Mouse (Mus musculus) testis, adult 2 months (tissue): ENCODE results near the gene Cadm4. TPM values are rescaled to one million over a fixed set of nuclear protein-coding genes. Genes with fewer than 3 reads are reported as not detected.

Experiments
- H3K27ac ChIP-seq: fragments of 200-500 bp; 2 replicates; pipeline ENCODE4 v1.5.1; 2012; ENCODE audit warnings: low read depth, low read length; ENCODE audit not compliant: control insufficient read depth, insufficient read depth
- H3K27me3 ChIP-seq: fragments of 200-500 bp; 2 replicates; pipeline ENCODE4 v1.6.1; 2012; ENCODE audit warnings: mild to moderate bottlenecking, low read length, moderate library complexity; ENCODE audit not compliant: control insufficient read depth, insufficient read depth
- H3K36me3 ChIP-seq: fragments of 200-500 bp; 2 replicates; pipeline ENCODE4 v1.6.1; 2012; ENCODE audit warnings: mild to moderate bottlenecking, low read length; ENCODE audit not compliant: control insufficient read depth, insufficient read depth
- H3K4me1 ChIP-seq: fragments of 200-500 bp; 2 replicates; pipeline ENCODE4 v1.6.1; 2012; ENCODE audit warnings: low read length; ENCODE audit not compliant: control insufficient read depth, insufficient read depth
- H3K4me3 ChIP-seq: fragments of 200-500 bp; 2 replicates; pipeline ENCODE4 v1.5.1; 2012; ENCODE audit warnings: low read depth, mild to moderate bottlenecking, low read length, moderate library complexity, mixed read lengths; ENCODE audit not compliant: control insufficient read depth
- CTCF ChIP-seq: fragments of 200-500 bp; IDR thresholded peaks from 2 replicates; pipeline ENCODE4 v1.5.1; 2012; ENCODE audit warnings: low read depth, mild to moderate bottlenecking, inconsistent platforms, low read length, moderate library complexity; ENCODE audit not compliant: control insufficient read depth, insufficient read depth, insufficient replicate concordance
- POLR2A ChIP-seq: fragments of 200-500 bp; IDR thresholded peaks from 2 replicates; pipeline ENCODE4 v1.6.1; 2012; ENCODE audit warnings: low read depth, mild to moderate bottlenecking, inconsistent platforms, low read length, moderate library complexity; ENCODE audit not compliant: control insufficient read depth
- polyA plus RNA-seq: library from polyadenylated mRNA; depleted of rRNA; stranded (reverse); fragments of >200 nt; gene quantifications from 2 replicates; pipeline ENCODE4 v1.2.3, GENCODE M21; 2012; rRNA removed

Cadm4 gene
- 1.8 and 2.5 TPM in 2 replicates for polyA plus RNA-seq

GRCm38 (mm10) chr7:24481474-24482207 is at the start of gene Cadm4:
Gene Cadm4, plus strand, starts transcription at chr7:24482023.
- peak within 1 kb of the TSS; percentile 89 for H3K4me3 ChIP-seq
- no peaks in the 10 kb centered on the region for H3K27me3 ChIP-seq
- no peak for TF ChIP-seq CTCF
- no peak; the same call in 1 of the 2 replicates for TF ChIP-seq POLR2A
- H3K4me1 ChIP-seq, result peaks cover 10% of the 10 kb centered on the region
- no peaks in the 10 kb centered on the region for H3K36me3 ChIP-seq
- no peak within 1 kb of the TSS for H3K27ac ChIP-seq

- no peak for TF ChIP-seq CTCF
- TF ChIP-seq POLR2A, result peak; percentile 94
- Histone ChIP-seq H3K36me3 (no peaks in the 10 kb centered on the region), H3K4me1 (no peaks in the 10 kb centered on the region), H3K27ac (peak overlapping the region; percentile 79), H3K27me3 (no peaks in the 10 kb centered on the region), H3K4me3 (peak overlapping the region; percentile 79)
Observed at GRCm38 (mm10) chr7:24435305-24435704, 46.5 kb upstream of the Cadm4 start.

- TF ChIP-seq POLR2A (no peak), CTCF (no peak)
- Histone ChIP-seq H3K4me1 (no peaks in the 10 kb centered on the region), H3K36me3 (no peaks in the 10 kb centered on the region), H3K4me3 (no peak overlapping the region), H3K27me3 (no peaks in the 10 kb centered on the region), H3K27ac (no peak overlapping the region)
Observed at GRCm38 (mm10) chr7:24437981-24438380, 43.8 kb upstream of the Cadm4 start.

- no peaks in the 10 kb centered on the region for H3K4me1 ChIP-seq
- no peaks in the 10 kb centered on the region for H3K36me3 ChIP-seq
- no peak overlapping the region for H3K27ac ChIP-seq
- H3K27me3 ChIP-seq, result no peaks in the 10 kb centered on the region
- H3K4me3 ChIP-seq, result no peak overlapping the region
- TF ChIP-seq POLR2A, result no peak
- TF ChIP-seq CTCF, result no peak
Observed at GRCm38 (mm10) chr7:24439191-24439590, 42.6 kb upstream of the Cadm4 start.

GRCm38 (mm10) chr7:24439891-24440290 is 41.9 kb upstream of the Cadm4 start:
- Histone ChIP-seq H3K4me1 (no peaks in the 10 kb centered on the region), H3K27ac (no peak overlapping the region), H3K4me3 (no peak overlapping the region), H3K27me3 (no peaks in the 10 kb centered on the region), H3K36me3 (no peaks in the 10 kb centered on the region)
- TF ChIP-seq POLR2A (no peak), CTCF (no peak)

- H3K36me3 ChIP-seq, result no peaks in the 10 kb centered on the region
- no peak overlapping the region for H3K27ac ChIP-seq
- H3K4me1 ChIP-seq, result no peaks in the 10 kb centered on the region; the same call in 1 of the 2 replicates
- TF ChIP-seq CTCF, result peak; percentile 95; the same call in 1 of the 2 replicates
- no peak for TF ChIP-seq POLR2A
- no peaks in the 10 kb centered on the region for H3K27me3 ChIP-seq
- no peak overlapping the region for H3K4me3 ChIP-seq
Observed at GRCm38 (mm10) chr7:24441785-24442184, 40.0 kb upstream of the Cadm4 start.

- Histone ChIP-seq H3K4me3 (no peak overlapping the region), H3K27ac (no peak overlapping the region), H3K36me3 (no peaks in the 10 kb centered on the region), H3K4me1 (no peaks in the 10 kb centered on the region; the same call in 1 of the 2 replicates), H3K27me3 (no peaks in the 10 kb centered on the region)
- TF ChIP-seq POLR2A, result no peak
- no peak for TF ChIP-seq CTCF
Observed at GRCm38 (mm10) chr7:24442313-24442712, 39.5 kb upstream of the Cadm4 start.

- Histone ChIP-seq H3K27ac (no peak overlapping the region), H3K4me1 (peaks cover 6% of the 10 kb centered on the region), H3K27me3 (no peaks in the 10 kb centered on the region), H3K36me3 (no peaks in the 10 kb centered on the region), H3K4me3 (no peak overlapping the region)
- no peak for TF ChIP-seq CTCF
- TF ChIP-seq POLR2A, result no peak
Observed at GRCm38 (mm10) chr7:24445266-24445926, 36.4 kb upstream of the Cadm4 start.
